Mouse (Mus musculus) embryonic facial prominence, embryonic 10.5 days (tissue): ENCODE results near the gene Sun1. TPM values are rescaled to one million over a fixed set of nuclear protein-coding genes. Genes with fewer than 3 reads are reported as not detected.

Experiments
- polyA plus RNA-seq: library from polyadenylated mRNA; unstranded; fragments of >200 nt; fragmentation: Nextera tagmentation; extraction: Ambion mirVana; gene quantifications from 2 replicates; pipeline ENCODE4 v1.2.1, GENCODE M21; 2016

Sun1 gene
- polyA plus RNA-seq, 1 experiment from 2014 or later = 50.5 TPM

Other genes starting within 250 kb of the Sun1 start
- 30.8 and 33.5 TPM in 2 replicates for gene Pdgfa, start 203.3 kb upstream of the Sun1 start, polyA plus RNA-seq
- 7.3 and 9.0 TPM in 2 replicates for gene Prkar1b, start 50.6 kb upstream of the Sun1 start, polyA plus RNA-seq
- 9.6 and 10.6 TPM in 2 replicates for gene Dnaaf5, start 50.4 kb upstream of the Sun1 start, polyA plus RNA-seq
- 188 and 189 TPM in 2 replicates for gene Get4, start 51.7 kb downstream of the Sun1 start, polyA plus RNA-seq
- gene Adap1, start 125.0 kb downstream of the Sun1 start, polyA plus RNA-seq = 0.51 and 0.54 TPM in 2 replicates
- gene Cox19, start 150.8 kb downstream of the Sun1 start, polyA plus RNA-seq = 116 and 122 TPM in 2 replicates
- not detected in 2 replicates for gene Cyp2w1, start 152.0 kb downstream of the Sun1 start, polyA plus RNA-seq
- 1.7 and 2.5 TPM in 2 replicates for gene Gpr146, start 177.1 kb downstream of the Sun1 start, polyA plus RNA-seq
- 0.16 and 0.26 TPM in 2 replicates for gene C130050O18Rik, start 204.6 kb downstream of the Sun1 start, polyA plus RNA-seq
- gene Gper1, start 222.5 kb downstream of the Sun1 start, polyA plus RNA-seq = 0.33 and 0.46 TPM in 2 replicates